ENCODE assay signal across 19 mouse cellular contexts in the genomic region with DNA sequence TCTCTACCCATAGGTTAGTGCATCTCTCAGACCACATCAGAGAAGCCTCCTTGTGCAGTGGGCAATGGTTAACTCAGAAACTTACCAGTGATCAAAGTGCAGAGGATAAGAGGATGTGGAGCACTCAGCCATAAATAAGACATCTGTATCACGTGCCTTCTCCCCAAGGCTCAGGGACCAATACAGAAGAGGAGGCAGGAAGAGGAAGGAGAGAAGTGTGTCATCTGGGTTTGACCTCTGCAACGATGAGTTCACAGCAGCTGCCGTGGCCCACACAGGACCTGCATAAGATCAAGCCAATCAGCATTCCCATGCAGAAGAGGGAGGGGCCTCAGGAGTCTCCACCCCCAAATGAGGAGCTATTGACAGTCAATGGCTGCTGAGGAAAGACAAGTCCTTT.
DNase-seq lines count a peak whose midpoint lies in the region; ATAC-seq and TF ChIP-seq lines count a peak whose summit lies in the region.
"Had no signal": no experiment of that assay in that cellular context is flagged by ENCODE, and none has a peak within 500 bp of the region (broad histone marks: within the 10 kb centered on the region; RNA-seq: fewer than 3 reads in every experiment).

No protein-coding gene starts in this region.

- no peak for TF ChIP-seq CTCF in kidney, adult 2 months (conservative IDR thresholded peaks at IDR 0.05; ENCODE audit: insufficient read depth, insufficient read length, low read depth, low read length)
- no peak for TF ChIP-seq CTCF in hindbrain, postnatal 0 days (IDR thresholded peaks at IDR 0.05; ENCODE audit: low read depth)

- H3K27ac ChIP-seq in heart, embryonic 11.5 days (ENCODE audit: low read depth, low read length): no peak overlapping the region
- H3K27ac ChIP-seq in kidney, adult 2 months (ENCODE audit: insufficient read depth, low read depth, low read length): no peak overlapping the region
- no peak overlapping the region for H3K27ac ChIP-seq in hindbrain, postnatal 0 days
- H3K27ac ChIP-seq: heart, embryonic 15.5 days; hindbrain, embryonic 13.5 days; limb, embryonic 15.5 days; midbrain, embryonic 12.5 days; neural tube, embryonic 15.5 days had no signal

- H3K27me3 ChIP-seq in heart, embryonic 11.5 days (ENCODE audit: control insufficient read depth, insufficient read depth, low read length): no peaks in the 10 kb centered on the region
- H3K27me3 ChIP-seq in kidney, adult 2 months (replicated peaks; ENCODE audit: control insufficient read depth, insufficient read depth, low read length): no peaks in the 10 kb centered on the region
- no peaks in the 10 kb centered on the region for H3K27me3 ChIP-seq in hindbrain, postnatal 0 days (ENCODE audit: insufficient read depth, low read length)
- H3K27me3 ChIP-seq: heart, embryonic 15.5 days; hindbrain, embryonic 13.5 days; limb, embryonic 15.5 days; midbrain, embryonic 12.5 days; neural tube, embryonic 15.5 days had no signal

- no peak for TF ChIP-seq POLR2A in kidney, adult 2 months (IDR thresholded peaks at IDR 0.05; ENCODE audit: low read depth, low read length)

- DNase-seq in heart, adult 11 months: peak; percentile 65
- peak; percentile 59 for DNase-seq in R1 (ENCODE audit: low read depth, low spot score)
- peak; percentile 84 for DNase-seq in kidney, adult 2 months
- peak; percentile 50 to 75 for DNase-seq in kidney, postnatal 25 days
- DNase-seq in hindbrain, postnatal 0 days (ENCODE audit: low spot score): no peak
- no peak for DNase-seq in gastrocnemius, postnatal 25 days
- DNase-seq in cerebellum, postnatal 25 days: no peak
- DNase-seq: adrenal gland, adult 8-10 months; cerebellum, adult 2 months; liver, postnatal 0 days; lung, postnatal 36 days; retina, postnatal 1 day; spleen, adult 18-20 months had no signal

- no peaks in the 10 kb centered on the region for H3K9me3 ChIP-seq in heart, embryonic 11.5 days (replicated peaks; ENCODE audit: control insufficient read depth, low read length)
- no peaks in the 10 kb centered on the region for H3K9me3 ChIP-seq in hindbrain, postnatal 0 days (ENCODE audit: low read length)
- H3K9me3 ChIP-seq: heart, embryonic 15.5 days; hindbrain, embryonic 13.5 days; limb, embryonic 15.5 days; midbrain, embryonic 12.5 days; neural tube, embryonic 15.5 days had no signal

- H3K4me1 ChIP-seq in heart, embryonic 11.5 days (ENCODE audit: control insufficient read depth, insufficient read depth, low read length): 0 out of 2 replicates have a peak, but pooled peaks cover 2% of the 10 kb centered on the region
- no peaks in the 10 kb centered on the region for H3K4me1 ChIP-seq in kidney, adult 2 months (ENCODE audit: control insufficient read depth, insufficient read depth, low read length)
- no peaks in the 10 kb centered on the region for H3K4me1 ChIP-seq in hindbrain, postnatal 0 days (ENCODE audit: insufficient read depth, low read length)
- H3K4me1 ChIP-seq: hindbrain, embryonic 13.5 days had no signal

- no peak overlapping the region for H3K4me2 ChIP-seq in heart, embryonic 11.5 days
- no peak overlapping the region for H3K4me2 ChIP-seq in hindbrain, postnatal 0 days (ENCODE audit: low read depth, low read length)
- H3K4me2 ChIP-seq: heart, embryonic 15.5 days; hindbrain, embryonic 13.5 days; limb, embryonic 15.5 days; midbrain, embryonic 12.5 days; neural tube, embryonic 15.5 days had no signal

- H3K9ac ChIP-seq in heart, embryonic 11.5 days (ENCODE audit: low read depth, low read length): no peak overlapping the region
- H3K9ac ChIP-seq in hindbrain, postnatal 0 days (replicated peaks; ENCODE audit: low read length): no peak overlapping the region
- H3K9ac ChIP-seq: heart, embryonic 15.5 days; hindbrain, embryonic 13.5 days; limb, embryonic 15.5 days; liver, postnatal 0 days; midbrain, embryonic 12.5 days; neural tube, embryonic 15.5 days had no signal

- no peaks in the 10 kb centered on the region for H3K36me3 ChIP-seq in heart, embryonic 11.5 days (ENCODE audit: control insufficient read depth, insufficient read depth, low read length)
- no peaks in the 10 kb centered on the region for H3K36me3 ChIP-seq in kidney, adult 2 months (ENCODE audit: control insufficient read depth, insufficient read depth, low read length)
- no peaks in the 10 kb centered on the region for H3K36me3 ChIP-seq in hindbrain, postnatal 0 days (ENCODE audit: insufficient read depth, low read length)
- H3K36me3 ChIP-seq: heart, embryonic 15.5 days; hindbrain, embryonic 13.5 days; limb, embryonic 15.5 days; midbrain, embryonic 12.5 days; neural tube, embryonic 15.5 days had no signal

- WGBS in heart, embryonic 11.5 days (ENCODE audit: insufficient replicate concordance): 57% methylated on average over 3 of the region's 3 CpGs
- 24% methylated on average over 3 of the region's 3 CpGs for WGBS in kidney, adult 2 months
- 55% methylated on average over 3 of the region's 3 CpGs for WGBS in hindbrain, postnatal 0 days

- H3K4me3 ChIP-seq in heart, embryonic 11.5 days (ENCODE audit: low read depth, low read length): no peak overlapping the region
- no peak overlapping the region for H3K4me3 ChIP-seq in kidney, adult 2 months (ENCODE audit: insufficient read depth, low read depth, low read length)
- no peak overlapping the region for H3K4me3 ChIP-seq in hindbrain, postnatal 0 days (ENCODE audit: low read length)
- H3K4me3 ChIP-seq: heart, embryonic 15.5 days; hindbrain, embryonic 13.5 days; limb, embryonic 15.5 days; midbrain, embryonic 12.5 days; neural tube, embryonic 15.5 days had no signal

- ATAC-seq in heart, embryonic 11.5 days (replicated peaks; ENCODE audit: insufficient number of reproducible peaks, low FRiP score, low TSS enrichment): no peak
- no peak for ATAC-seq in hindbrain, postnatal 0 days
- ATAC-seq: liver, postnatal 0 days had no signal

Comparison
In these comparisons a context has a peak if more than half of its experiments do, and no peak if none do; other contexts are left out.
1. DNase-seq: peak in heart, adult 11 months (single experiment), R1 (single experiment), kidney, adult 2 months (single experiment) and kidney, postnatal 25 days (2 of 2); none in hindbrain, postnatal 0 days (single experiment), gastrocnemius, postnatal 25 days (single experiment) and cerebellum, postnatal 25 days (0 of 2).